Mouse (Mus musculus): ENCODE results near the gene Fam71f1. TPM values are rescaled to one million over a fixed set of nuclear protein-coding genes. Genes with fewer than 3 reads are reported as not detected.

The Fam71f1 gene
- polyA plus RNA-seq, 1 experiment from 2014 or later = not detected

DNA sequence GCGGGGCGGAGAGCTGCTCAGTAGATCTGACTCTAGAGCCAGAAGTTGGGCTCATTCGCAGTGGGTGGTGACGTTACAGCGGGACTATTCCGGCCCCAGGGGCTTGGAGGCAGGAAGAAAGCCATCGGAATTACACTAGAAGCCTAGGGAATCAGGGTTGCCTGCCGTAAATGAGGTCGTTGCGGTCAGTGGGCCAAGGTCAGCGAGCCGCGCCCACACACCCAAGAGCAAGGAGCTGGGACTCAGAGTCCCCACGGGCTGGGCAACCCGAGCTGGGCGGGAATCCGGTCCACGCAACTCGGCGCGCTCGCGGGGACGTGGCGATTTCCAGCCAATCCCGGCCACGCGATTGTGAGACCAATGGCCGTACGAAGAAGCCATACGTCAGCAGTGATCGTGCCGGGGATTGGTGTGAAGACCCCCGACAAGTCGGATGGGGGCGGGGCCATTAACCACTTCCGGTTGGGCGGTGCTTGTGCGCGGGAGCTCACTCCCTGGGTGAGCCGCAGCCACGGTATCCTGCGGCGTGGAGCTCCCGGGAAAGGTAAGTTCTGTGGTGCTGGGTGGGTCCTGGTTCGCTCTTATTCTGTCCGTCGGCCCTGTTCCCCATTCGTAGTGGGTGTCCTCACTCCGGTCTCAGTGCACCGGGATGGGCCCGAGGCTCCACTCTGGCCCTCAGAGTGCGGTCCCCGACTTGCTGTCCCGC lies 28.9 kb downstream of the Fam71f1 start, which contains the start of gene Calu:
TSS of gene Calu (plus strand) at position 405 of the 706 bp plus-strand sequence.
- H3K9me3 ChIP-seq (replicated peaks; ENCODE audit: control insufficient read depth, low read length) = no peaks in the 10 kb centered on the region
- under 1% methylated on average over 55 of the region's 55 CpGs for WGBS
- no peaks in the 10 kb centered on the region for H3K36me3 ChIP-seq (ENCODE audit: control insufficient read depth, insufficient read depth, low read length)
- no peaks in the 10 kb centered on the region for H3K27me3 ChIP-seq (ENCODE audit: control insufficient read depth, insufficient read depth, low read length)
- peak within 1 kb of the TSS; percentile 90 for H3K27ac ChIP-seq (ENCODE audit: low read length)
- peak within 1 kb of the TSS; percentile 83 for H3K4me3 ChIP-seq (replicated peaks; ENCODE audit: low read length)
- peaks cover 14% of the 10 kb centered on the region for H3K4me1 ChIP-seq (ENCODE audit: control insufficient read depth, insufficient read depth, low read length)
- ATAC-seq (ENCODE audit: insufficient read depth, low FRiP score) = peak; percentile 99
- H3K9ac ChIP-seq (ENCODE audit: low read length) = peak within 1 kb of the TSS; percentile 89
- H3K4me2 ChIP-seq (ENCODE audit: low read depth, low read length) = peak within 1 kb of the TSS; percentile 77

GRCm38 (mm10) chr6:29348371-29348724 lies 29.4 kb downstream of the Fam71f1 start:
- Histone ChIP-seq H3K36me3 (ENCODE audit: control insufficient read depth, insufficient read depth, low read length) (no peaks in the 10 kb centered on the region), H3K4me2 (ENCODE audit: low read depth, low read length) (peak overlapping the region; percentile 77), H3K4me1 (ENCODE audit: control insufficient read depth, insufficient read depth, low read length) (peaks cover 14% of the 10 kb centered on the region), H3K27ac (ENCODE audit: low read length) (peak overlapping the region; percentile 83), H3K4me3 (replicated peaks; ENCODE audit: low read length) (peak overlapping the region; percentile 83), H3K9ac (ENCODE audit: low read length) (peak overlapping the region; percentile 89), H3K9me3 (replicated peaks; ENCODE audit: control insufficient read depth, low read length) (no peaks in the 10 kb centered on the region), H3K27me3 (ENCODE audit: control insufficient read depth, insufficient read depth, low read length) (no peaks in the 10 kb centered on the region)
- under 1% methylated on average over 15 of the region's 15 CpGs for WGBS
- ATAC-seq (ENCODE audit: insufficient read depth, low FRiP score) = no peak

DNA sequence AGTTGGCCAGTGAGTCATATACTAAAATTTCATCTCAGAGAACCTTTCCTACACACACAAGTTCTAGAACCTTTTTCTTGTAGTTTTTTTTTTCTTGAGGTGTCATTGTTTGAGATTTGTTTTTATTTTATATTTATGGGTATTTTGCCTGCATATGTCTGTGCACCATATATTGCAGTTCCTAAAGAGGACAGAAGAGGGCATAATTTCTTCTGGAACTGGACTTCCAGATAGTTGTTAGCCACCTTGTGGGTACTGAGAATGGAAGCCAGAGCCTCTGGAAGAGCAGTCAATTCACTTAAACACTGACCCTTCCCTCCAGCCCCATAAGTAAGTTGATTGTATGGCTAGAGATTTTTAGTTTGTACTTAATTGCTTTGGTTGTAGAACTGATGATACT lies 32.7 kb downstream of the Fam71f1 start:
- Histone ChIP-seq H3K36me3 (ENCODE audit: control insufficient read depth, insufficient read depth, low read length) (no peaks in the 10 kb centered on the region; the same call in 1 of the 2 replicates), H3K27me3 (ENCODE audit: control insufficient read depth, insufficient read depth, low read length) (no peaks in the 10 kb centered on the region), H3K4me1 (ENCODE audit: control insufficient read depth, insufficient read depth, low read length) (peaks cover 14% of the 10 kb centered on the region), H3K9ac (ENCODE audit: low read length) (no peak overlapping the region), H3K4me2 (ENCODE audit: low read depth, low read length) (no peak overlapping the region), H3K4me3 (replicated peaks; ENCODE audit: low read length) (no peak overlapping the region), H3K27ac (ENCODE audit: low read length) (no peak overlapping the region), H3K9me3 (replicated peaks; ENCODE audit: control insufficient read depth, low read length) (no peaks in the 10 kb centered on the region)
- no peak for ATAC-seq (ENCODE audit: insufficient read depth, low FRiP score)

- H3K27me3 ChIP-seq (ENCODE audit: control insufficient read depth, insufficient read depth, low read length) = no peaks in the 10 kb centered on the region
- 48% methylated on average over 5 of the region's 5 CpGs for WGBS
- no peak for ATAC-seq (ENCODE audit: insufficient read depth, low FRiP score)
- H3K9ac ChIP-seq (ENCODE audit: low read length) = no peak overlapping the region
- no peak overlapping the region for H3K27ac ChIP-seq (ENCODE audit: low read length)
- peaks cover 4% of the 10 kb centered on the region; the same call in 1 of the 2 replicates for H3K36me3 ChIP-seq (ENCODE audit: control insufficient read depth, insufficient read depth, low read length)
- H3K4me1 ChIP-seq (ENCODE audit: control insufficient read depth, insufficient read depth, low read length) = peaks cover 14% of the 10 kb centered on the region
- H3K4me2 ChIP-seq (ENCODE audit: low read depth, low read length) = no peak overlapping the region
- no peaks in the 10 kb centered on the region for H3K9me3 ChIP-seq (replicated peaks; ENCODE audit: control insufficient read depth, low read length)
- no peak overlapping the region for H3K4me3 ChIP-seq (replicated peaks; ENCODE audit: low read length)
Observed at GRCm38 (mm10) chr6:29352816-29353215, 33.9 kb downstream of the Fam71f1 start.

DNA sequence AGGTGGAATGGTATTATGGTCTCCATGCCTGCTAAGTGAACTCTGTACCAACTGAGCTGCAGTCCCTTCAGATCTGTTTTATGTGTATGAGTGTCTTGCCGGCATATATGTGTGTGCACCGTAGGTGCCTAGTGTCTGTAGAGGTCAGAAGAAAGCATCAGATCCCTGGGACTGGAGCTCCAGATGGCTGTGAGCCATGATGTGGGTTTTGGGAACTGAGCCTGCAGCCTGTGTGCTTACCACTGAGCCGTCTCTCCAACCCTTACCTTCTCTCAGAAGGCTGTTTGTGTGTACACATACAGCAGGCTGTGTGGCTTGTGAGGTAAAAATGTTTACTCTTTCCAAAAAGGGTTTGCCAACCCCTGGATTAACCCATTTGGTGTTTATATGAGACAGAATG lies 40.4 kb downstream of the Fam71f1 start:
- WGBS = 85% methylated on average over 3 of the region's 3 CpGs
- Histone ChIP-seq H3K9ac (ENCODE audit: low read length) (no peak overlapping the region), H3K4me3 (replicated peaks; ENCODE audit: low read length) (no peak overlapping the region), H3K4me2 (ENCODE audit: low read depth, low read length) (no peak overlapping the region), H3K27me3 (ENCODE audit: control insufficient read depth, insufficient read depth, low read length) (no peaks in the 10 kb centered on the region), H3K27ac (ENCODE audit: low read length) (no peak overlapping the region), H3K36me3 (ENCODE audit: control insufficient read depth, insufficient read depth, low read length) (peaks cover 4% of the 10 kb centered on the region; the same call in 1 of the 2 replicates), H3K4me1 (ENCODE audit: control insufficient read depth, insufficient read depth, low read length) (no peaks in the 10 kb centered on the region), H3K9me3 (replicated peaks; ENCODE audit: control insufficient read depth, low read length) (no peaks in the 10 kb centered on the region)
- ATAC-seq (ENCODE audit: insufficient read depth, low FRiP score) = no peak

DNA sequence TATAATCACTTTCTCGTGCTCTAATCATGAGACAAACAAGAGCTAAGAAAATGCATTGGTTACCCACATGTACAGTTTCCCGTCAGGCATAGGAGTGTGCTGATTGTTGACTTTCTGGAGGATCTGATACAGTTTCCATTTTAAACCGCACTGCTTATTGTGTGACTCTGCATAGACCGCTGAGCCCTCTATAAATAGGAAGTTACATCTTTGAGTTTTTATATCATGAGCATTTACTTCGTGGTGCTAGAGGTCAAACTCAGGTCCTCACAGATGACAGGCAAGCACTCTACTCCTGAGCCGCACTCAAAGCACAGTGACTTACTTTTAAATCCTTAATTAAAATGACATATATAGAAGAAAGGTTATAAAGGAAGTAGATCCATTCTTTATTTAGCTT lies 41.3 kb downstream of the Fam71f1 start:
- no peak overlapping the region for H3K9ac ChIP-seq (ENCODE audit: low read length)
- H3K36me3 ChIP-seq (ENCODE audit: control insufficient read depth, insufficient read depth, low read length) = peaks cover 4% of the 10 kb centered on the region; the same call in 1 of the 2 replicates
- no peaks in the 10 kb centered on the region for H3K9me3 ChIP-seq (replicated peaks; ENCODE audit: control insufficient read depth, low read length)
- no peak overlapping the region for H3K4me2 ChIP-seq (ENCODE audit: low read depth, low read length)
- ATAC-seq (ENCODE audit: insufficient read depth, low FRiP score) = no peak
- WGBS = 75% methylated on average over 6 of the region's 6 CpGs
- H3K27me3 ChIP-seq (ENCODE audit: control insufficient read depth, insufficient read depth, low read length) = no peaks in the 10 kb centered on the region
- H3K4me1 ChIP-seq (ENCODE audit: control insufficient read depth, insufficient read depth, low read length) = no peaks in the 10 kb centered on the region
- no peak overlapping the region for H3K27ac ChIP-seq (ENCODE audit: low read length)
- H3K4me3 ChIP-seq (replicated peaks; ENCODE audit: low read length) = no peak overlapping the region

DNA sequence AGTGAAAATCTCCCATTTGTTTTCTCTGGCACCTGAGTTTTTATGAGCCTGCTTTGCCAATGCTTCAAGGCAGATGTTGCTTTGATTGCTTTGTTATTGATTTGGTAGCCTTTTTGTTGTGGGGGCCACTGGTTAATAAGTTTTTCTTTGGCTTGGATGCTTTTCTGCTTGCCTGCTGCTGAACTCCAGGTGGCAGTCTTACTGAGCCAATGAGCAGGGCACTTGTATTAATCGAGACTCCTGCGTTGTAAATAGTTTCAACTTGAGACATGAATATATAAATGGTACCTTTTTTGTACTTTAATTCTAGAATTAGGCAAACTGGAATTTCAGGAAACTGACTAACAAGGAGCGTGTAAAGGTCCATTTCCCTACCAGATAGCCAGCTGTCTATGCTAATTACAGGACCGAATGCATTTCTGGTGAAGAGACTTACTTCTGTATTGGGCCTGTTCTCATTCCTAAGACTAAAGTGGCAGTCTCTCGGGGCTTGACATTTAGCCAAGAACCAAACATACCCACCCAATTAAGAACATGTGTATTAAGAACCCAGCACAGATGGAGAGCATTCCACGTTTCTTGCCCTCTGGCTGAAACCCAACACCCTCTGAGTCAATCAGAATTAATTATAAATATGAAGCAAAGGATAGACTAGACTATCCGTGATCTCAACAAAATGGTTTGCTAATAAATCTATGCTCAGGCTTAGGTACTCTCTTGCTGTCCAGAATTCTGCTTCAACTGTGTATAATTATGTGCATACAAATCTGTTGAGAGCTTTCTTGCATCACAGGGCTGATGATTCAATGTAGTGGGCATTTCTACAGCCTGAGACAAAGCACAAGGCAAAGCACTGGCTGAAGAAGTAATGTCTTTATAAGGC lies 43.5 kb downstream of the Fam71f1 start:
- no peaks in the 10 kb centered on the region for H3K4me1 ChIP-seq (ENCODE audit: control insufficient read depth, insufficient read depth, low read length)
- H3K27ac ChIP-seq (ENCODE audit: low read length) = peak overlapping the region; percentile 47
- 61% methylated on average over 7 of the region's 7 CpGs for WGBS
- H3K4me2 ChIP-seq (ENCODE audit: low read depth, low read length) = no peak overlapping the region
- H3K9me3 ChIP-seq (replicated peaks; ENCODE audit: control insufficient read depth, low read length) = no peaks in the 10 kb centered on the region
- peaks cover 13% of the 10 kb centered on the region for H3K36me3 ChIP-seq (ENCODE audit: control insufficient read depth, insufficient read depth, low read length)
- H3K27me3 ChIP-seq (ENCODE audit: control insufficient read depth, insufficient read depth, low read length) = no peaks in the 10 kb centered on the region
- H3K4me3 ChIP-seq (replicated peaks; ENCODE audit: low read length) = no peak overlapping the region
- no peak for ATAC-seq (ENCODE audit: insufficient read depth, low FRiP score)
- no peak overlapping the region for H3K9ac ChIP-seq (ENCODE audit: low read length)

GRCm38 (mm10) chr6:29363129-29363515 lies 44.2 kb downstream of the Fam71f1 start:
- Histone ChIP-seq H3K4me1 (ENCODE audit: control insufficient read depth, insufficient read depth, low read length) (no peaks in the 10 kb centered on the region), H3K27me3 (ENCODE audit: control insufficient read depth, insufficient read depth, low read length) (no peaks in the 10 kb centered on the region), H3K4me2 (ENCODE audit: low read depth, low read length) (no peak overlapping the region), H3K36me3 (ENCODE audit: control insufficient read depth, insufficient read depth, low read length) (peaks cover 16% of the 10 kb centered on the region), H3K4me3 (replicated peaks; ENCODE audit: low read length) (no peak overlapping the region), H3K27ac (ENCODE audit: low read length) (peak overlapping the region; percentile 47; the same call in 1 of the 2 replicates), H3K9ac (ENCODE audit: low read length) (no peak overlapping the region), H3K9me3 (replicated peaks; ENCODE audit: control insufficient read depth, low read length) (no peaks in the 10 kb centered on the region)
- 87% methylated on average over 3 of the region's 3 CpGs for WGBS
- no peak for ATAC-seq (ENCODE audit: insufficient read depth, low FRiP score)

DNA sequence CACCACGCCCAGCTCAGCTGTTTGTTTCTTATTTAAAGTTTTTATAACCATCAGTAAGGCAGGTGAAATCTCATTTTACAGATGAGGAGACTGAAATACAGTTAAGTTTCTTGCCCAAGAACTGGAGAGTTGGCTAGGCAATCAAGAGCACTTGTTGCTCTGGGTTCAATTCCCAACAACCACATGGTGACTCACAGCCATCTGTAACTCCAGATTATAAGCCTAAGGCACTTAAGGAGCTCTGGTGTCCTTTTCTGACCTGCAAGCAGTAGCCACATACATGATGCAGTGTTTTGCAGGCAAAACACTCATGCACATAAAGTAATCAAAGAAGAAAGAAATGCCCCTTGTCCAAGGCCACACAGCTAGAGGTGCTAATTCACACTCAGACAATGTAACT lies 46.3 kb downstream of the Fam71f1 start:
- Histone ChIP-seq H3K36me3 (ENCODE audit: control insufficient read depth, insufficient read depth, low read length) (peaks cover 16% of the 10 kb centered on the region), H3K4me2 (ENCODE audit: low read depth, low read length) (no peak overlapping the region), H3K9ac (ENCODE audit: low read length) (no peak overlapping the region), H3K4me1 (ENCODE audit: control insufficient read depth, insufficient read depth, low read length) (no peaks in the 10 kb centered on the region), H3K27me3 (ENCODE audit: control insufficient read depth, insufficient read depth, low read length) (no peaks in the 10 kb centered on the region), H3K4me3 (replicated peaks; ENCODE audit: low read length) (no peak overlapping the region), H3K9me3 (replicated peaks; ENCODE audit: control insufficient read depth, low read length) (no peaks in the 10 kb centered on the region), H3K27ac (ENCODE audit: low read length) (no peak overlapping the region)
- no peak for ATAC-seq (ENCODE audit: insufficient read depth, low FRiP score)
- WGBS = 91% methylated on average over 1 of the region's 1 CpGs

Measured in stomach, embryonic 16.5 days (tissue).